Comparison of ENCODE assay signal across 8 mouse cellular contexts in the genomic region with DNA sequence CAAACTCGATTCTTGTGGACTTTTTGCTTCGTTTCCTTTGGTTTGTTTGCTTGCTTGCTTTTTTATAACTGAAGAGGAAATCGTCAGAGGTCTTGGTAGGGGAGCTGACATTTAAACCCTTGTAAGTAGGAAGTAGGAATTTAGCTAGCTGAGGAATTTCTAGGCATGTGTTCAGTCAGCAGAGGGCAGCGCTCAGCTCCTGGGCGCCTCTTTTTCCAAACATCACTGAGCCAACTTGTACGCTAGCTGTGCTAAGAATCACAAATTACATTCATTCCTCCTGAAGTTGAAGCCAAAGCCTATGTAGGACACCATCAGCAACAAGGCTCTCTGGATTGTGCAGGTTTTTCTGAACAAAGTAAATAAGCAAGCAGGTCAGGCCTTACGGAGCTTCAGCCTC. TPM values are rescaled to one million over a fixed set of nuclear protein-coding genes. Genes with fewer than 3 reads are reported as not detected.
DNase-seq lines count a peak whose midpoint lies in the region; ATAC-seq and TF ChIP-seq lines count a peak whose summit lies in the region.

No protein-coding gene starts in this region.

- intact Hi-C loops in heart, postnatal 10 days (cut with DNase I) = loop anchor here (10.0 kb wide), 1 partner anchor 257 kb away; no protein-coding TSS in a partner anchor
- intact Hi-C loops in heart, postnatal 25 days (cut with DNase I) = loop anchor here (10.0 kb wide), 1 partner anchor 257 kb away; no protein-coding TSS in a partner anchor

- peak; percentile 58 to 64 for DNase-seq in heart, postnatal 10 days
- DNase-seq in heart, postnatal 25 days (ENCODE audit: low spot score) = no peak
- DNase-seq in urinary bladder, postnatal 14 days (ENCODE audit: low spot score) = peak; percentile 36
- DNase-seq in urinary bladder, postnatal 25 days (ENCODE audit: low spot score) = no peak
- DNase-seq in hindbrain, postnatal 0 days (ENCODE audit: low spot score) = peak; percentile 71
- DNase-seq in lung, postnatal 36 days = peak; percentile 69
- DNase-seq in thymus, postnatal 0 days (ENCODE audit: low spot score) = no peak
- DNase-seq in cerebellum, adult 9-11 months = no peak

- H3K4me1 ChIP-seq in hindbrain, postnatal 0 days (ENCODE audit: insufficient read depth, low read length) = no peaks in the 10 kb centered on the region

- H3K36me3 ChIP-seq in hindbrain, postnatal 0 days (ENCODE audit: insufficient read depth, low read length) = no peaks in the 10 kb centered on the region

- H3K27ac ChIP-seq in hindbrain, postnatal 0 days = no peak overlapping the region

- H3K9ac ChIP-seq in hindbrain, postnatal 0 days (replicated peaks; ENCODE audit: low read length) = no peak overlapping the region

- H3K4me3 ChIP-seq in hindbrain, postnatal 0 days (ENCODE audit: low read length) = no peak overlapping the region

- H3K4me2 ChIP-seq in hindbrain, postnatal 0 days (ENCODE audit: low read depth, low read length) = no peak overlapping the region

- no peaks in the 10 kb centered on the region for H3K27me3 ChIP-seq in hindbrain, postnatal 0 days (ENCODE audit: insufficient read depth, low read length)

- 34% methylated on average over 7 of the region's 7 CpGs for WGBS in hindbrain, postnatal 0 days

- TF ChIP-seq CTCF in hindbrain, postnatal 0 days (IDR thresholded peaks at IDR 0.05; ENCODE audit: low read depth) = peak; percentile 72

- ATAC-seq in hindbrain, postnatal 0 days = peak; percentile 66; the same call in 1 of the 2 replicates

- H3K9me3 ChIP-seq in hindbrain, postnatal 0 days (ENCODE audit: low read length) = no peaks in the 10 kb centered on the region

RNA-seq across cellular contexts. Expression of gene Osmr, which starts 7.4 kb away (rescaled TPM):
- total RNA-seq in heart, postnatal 10 days (2021) = 10 to 100 TPM; 10.0 to 10.1 TPM
- 10 to 100 TPM in 1 of 2 experiments, 1 to 10 TPM in 1; 9.0 to 11.3 TPM for total RNA-seq in heart, postnatal 25 days (2021)
- 2.2 and 2.7 TPM in 2 replicates for total RNA-seq in hindbrain, postnatal 0 days (2014; rRNA removed)
- polyA plus RNA-seq in hindbrain, postnatal 0 days (2015; fragmentation: Nextera tagmentation; extraction: Ambion mirVana) = 1.8 and 2.4 TPM in 2 replicates
- polyA plus RNA-seq in thymus, postnatal 0 days (2015; fragmentation: Nextera tagmentation; extraction: Ambion mirVana) = 5.4 and 6.0 TPM in 2 replicates

Comparison
In these comparisons a context has a peak if more than half of its experiments do, and no peak if none do; other contexts are left out.
1. DNase-seq: peak in heart, postnatal 10 days (2 of 2), urinary bladder, postnatal 14 days (single experiment), hindbrain, postnatal 0 days (single experiment) and lung, postnatal 36 days (single experiment); none in heart, postnatal 25 days (single experiment), urinary bladder, postnatal 25 days (single experiment), thymus, postnatal 0 days (single experiment) and cerebellum, adult 9-11 months (single experiment).